Mouse (Mus musculus) induced T-regulatory cell, adult 2 months (primary cell): ENCODE results near the gene Gng3.
A peak's percentile ranks its signal among the peaks of the same experiment; 100 is the strongest.
"Not testable (repeated sequence)": the region's sequence is repeated elsewhere in the genome, so short reads cannot be mapped to it uniquely, and the experiment has no call there.

Experiments used
- DNase-seq: peaks from one replicate; pipeline ENCODE4 v3.0.0-alpha.2; 2012; ENCODE audit warnings: low read depth

Gng3 gene

GRCm38 (mm10) chr19:8844371-8845129 is 5.6 kb upstream of the Gng3 start:
- DNase-seq: peak; percentile 91

- no peak for DNase-seq
Measured at GRCm38 (mm10) chr19:8842961-8843360, 4.0 kb upstream of the Gng3 start.

- DNase-seq: no peak
Measured at GRCm38 (mm10) chr19:8841012-8841411, 2.0 kb upstream of the Gng3 start.

GRCm38 (mm10) chr19:8839908-8840791 is 1.2 kb upstream of the Gng3 start:
- peak; percentile 76 for DNase-seq

GRCm38 (mm10) chr19:8838041-8838730 is 808 bp downstream of the Gng3 start:
- no peak for DNase-seq

- peak; percentile 92 for DNase-seq
Measured at GRCm38 (mm10) chr19:8837251-8837791, 1.7 kb downstream of the Gng3 start, which contains the start of gene Bscl2. Gene Bscl2 (plus strand): TSS chr19:8837467.

- DNase-seq: not testable (repeated sequence)
Measured at GRCm38 (mm10) chr19:8836327-8836726, 2.7 kb downstream of the Gng3 start.

- DNase-seq: no peak
Measured at GRCm38 (mm10) chr19:8832971-8833370, 6.0 kb downstream of the Gng3 start.

- DNase-seq: no peak
Measured at GRCm38 (mm10) chr19:8831262-8831661, 7.7 kb downstream of the Gng3 start.

GRCm38 (mm10) chr19:8830664-8831063 is 8.3 kb downstream of the Gng3 start:
- no peak for DNase-seq

- no peak for DNase-seq
Measured at GRCm38 (mm10) chr19:8829660-8830059, 9.3 kb downstream of the Gng3 start, which contains the start of gene AC129217.1. Gene AC129217.1 (plus strand): TSS chr19:8829773.

- no peak for DNase-seq
Measured at GRCm38 (mm10) chr19:8822696-8823095, 16.3 kb downstream of the Gng3 start.

- DNase-seq: no peak
Measured at GRCm38 (mm10) chr19:8821146-8821545, 17.8 kb downstream of the Gng3 start.

GRCm38 (mm10) chr19:8820424-8820956 is 18.5 kb downstream of the Gng3 start:
- no peak for DNase-seq

GRCm38 (mm10) chr19:8819596-8820423 is 19.2 kb downstream of the Gng3 start, which contains the start of gene Hnrnpul2:
Gene Hnrnpul2 (plus strand): TSS chr19:8820010.
- peak; percentile 99 for DNase-seq

- DNase-seq: peak; percentile 97
Measured at GRCm38 (mm10) chr19:8818801-8819595, 20.0 kb downstream of the Gng3 start, which contains the start of gene Ttc9c. Gene Ttc9c (minus strand): TSS chr19:8819333.

GRCm38 (mm10) chr19:8818301-8818798 is 20.6 kb downstream of the Gng3 start:
- DNase-seq: no peak

GRCm38 (mm10) chr19:8817001-8817400 is 22.0 kb downstream of the Gng3 start:
- DNase-seq: no peak

GRCm38 (mm10) chr19:8815812-8816211 is 23.2 kb downstream of the Gng3 start:
- DNase-seq: no peak

- peak; percentile 48 for DNase-seq
Measured at GRCm38 (mm10) chr19:8806810-8807209, 32.2 kb downstream of the Gng3 start.
